Mouse (Mus musculus) intestine, embryonic 16.5 days (tissue): ENCODE measurements around the gene Serpinb1c. TPM values are rescaled to one million over a fixed set of nuclear protein-coding genes. Genes with fewer than 3 reads are reported as not detected.
"Not testable (repeated sequence)": the region's sequence is repeated elsewhere in the genome, so short reads cannot be mapped to it uniquely, and the experiment has no call there.

Source experiments
- ATAC-seq: fragments of 200-750 bp; cut with Nextera tagmentation; 2 replicates; pipeline ENCODE4 v1.8.0; 2017; ENCODE audit warnings: moderate TSS enrichment, moderate library complexity
- H3K27ac ChIP-seq: fragments of 300-500 bp; sonication (generic); 2 replicates; pipeline ENCODE4 v1.5.1; 2014; ENCODE audit warnings: mild to moderate bottlenecking, low read length
- H3K27me3 ChIP-seq: fragments of 300-500 bp; sonication (generic); replicated peaks from 2 replicates; pipeline ENCODE4 v1.6.1; 2014; ENCODE audit warnings: low read length, control low read depth, mixed read lengths; ENCODE audit not compliant: control insufficient read depth, insufficient read depth
- H3K36me3 ChIP-seq: fragments of 300-500 bp; sonication (generic); 2 replicates; pipeline ENCODE4 v1.6.1; 2014; ENCODE audit warnings: low read length, control low read depth; ENCODE audit not compliant: control insufficient read depth, insufficient read depth
- H3K4me1 ChIP-seq: fragments of 300-500 bp; sonication (generic); 2 replicates; pipeline ENCODE4 v1.6.1; 2014; ENCODE audit warnings: low read length, control low read depth, mixed read lengths; ENCODE audit not compliant: control insufficient read depth, insufficient read depth
- H3K4me2 ChIP-seq: fragments of 300-500 bp; sonication (generic); 2 replicates; pipeline ENCODE4 v1.6.1; 2014; ENCODE audit warnings: low read depth, low read length, control low read depth
- H3K4me3 ChIP-seq: fragments of 300-500 bp; sonication (generic); 2 replicates; pipeline ENCODE4 v1.5.1; 2014; ENCODE audit warnings: mild to moderate bottlenecking, low read length
- H3K9ac ChIP-seq: fragments of 300-500 bp; sonication (generic); 2 replicates; pipeline ENCODE4 v1.6.1; 2014; ENCODE audit warnings: low read depth, low read length
- H3K9me3 ChIP-seq: fragments of 300-500 bp; sonication (generic); 2 replicates; pipeline ENCODE4 v1.6.1; 2016; ENCODE audit warnings: low read length, control low read depth; ENCODE audit not compliant: control insufficient read depth
- WGBS: fragments of 180-500 bp; shearing (Covaris S2); extraction: QIAGEN DNeasy Blood & Tissue Kit; methylation state at CpG from one replicate; pipeline ENCODE4 v1.1.7; 2014; 5-methylcytosine and 5-hydroxymethylcytosine counted together
- polyA plus RNA-seq: library from polyadenylated mRNA; unstranded; fragments of >200 nt; fragmentation: Nextera tagmentation; extraction: Ambion mirVana; gene quantifications from 2 replicates; pipeline ENCODE4 v1.2.1, GENCODE M21; 2015

Gene Serpinb1c
- polyA plus RNA-seq, 1 experiment from 2014 or later = not detected

DNA sequence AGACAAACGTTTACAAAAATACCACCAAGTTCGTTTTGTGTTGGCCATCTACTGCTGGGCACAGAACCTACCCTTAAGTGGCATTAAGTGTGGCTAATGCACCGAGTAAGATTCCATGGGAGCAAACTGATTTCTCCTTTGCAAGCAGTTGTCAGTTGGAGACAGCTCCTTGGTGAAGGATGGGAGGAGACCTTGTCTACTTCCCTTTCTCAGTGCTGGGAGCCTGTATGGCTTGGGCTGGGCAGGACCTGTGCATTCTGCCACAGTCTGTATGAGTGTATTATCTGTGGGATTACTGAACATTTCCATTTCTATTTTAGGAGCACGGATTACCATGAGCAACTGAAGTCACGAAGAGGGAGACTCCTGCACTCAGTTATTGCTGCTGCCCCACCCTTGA, 29.2 kb downstream of the Serpinb1c start:
- 64% methylated on average over 5 of the region's 5 CpGs for WGBS
- Histone ChIP-seq H3K9me3 (no peaks in the 10 kb centered on the region), H3K4me1 (no peaks in the 10 kb centered on the region), H3K4me2 (no peak overlapping the region), H3K9ac (no peak overlapping the region), H3K4me3 (no peak overlapping the region), H3K36me3 (no peaks in the 10 kb centered on the region), H3K27ac (no peak overlapping the region), H3K27me3 (no peaks in the 10 kb centered on the region)
- no peak for ATAC-seq

DNA sequence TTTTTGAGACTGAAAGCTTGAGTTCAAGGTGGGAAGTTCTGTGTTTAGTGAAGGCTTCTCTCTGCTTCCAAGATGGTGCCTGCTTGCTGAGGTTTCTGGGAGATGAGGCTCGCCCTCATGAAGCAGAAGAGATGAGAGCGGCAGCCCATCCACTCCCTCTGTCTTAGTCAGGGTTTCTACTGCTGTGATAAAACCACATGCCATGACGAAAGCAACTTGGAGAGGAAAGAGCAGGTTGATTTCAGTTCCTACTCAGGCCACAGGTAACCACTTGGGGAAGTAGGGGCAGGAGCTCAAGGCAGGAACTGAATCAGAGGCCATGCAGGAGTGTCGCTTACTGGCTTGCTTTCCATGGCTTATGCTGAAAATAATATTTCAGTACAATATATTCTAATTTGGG, 29.8 kb downstream of the Serpinb1c start:
- not testable (repeated sequence) for H3K27ac ChIP-seq, H3K36me3 ChIP-seq, H3K4me3 ChIP-seq, H3K27me3 ChIP-seq, H3K4me1 ChIP-seq, ATAC-seq, H3K9ac ChIP-seq, H3K9me3 ChIP-seq, H3K4me2 ChIP-seq
- WGBS = 79% methylated on average over 4 of the region's 4 CpGs

DNA sequence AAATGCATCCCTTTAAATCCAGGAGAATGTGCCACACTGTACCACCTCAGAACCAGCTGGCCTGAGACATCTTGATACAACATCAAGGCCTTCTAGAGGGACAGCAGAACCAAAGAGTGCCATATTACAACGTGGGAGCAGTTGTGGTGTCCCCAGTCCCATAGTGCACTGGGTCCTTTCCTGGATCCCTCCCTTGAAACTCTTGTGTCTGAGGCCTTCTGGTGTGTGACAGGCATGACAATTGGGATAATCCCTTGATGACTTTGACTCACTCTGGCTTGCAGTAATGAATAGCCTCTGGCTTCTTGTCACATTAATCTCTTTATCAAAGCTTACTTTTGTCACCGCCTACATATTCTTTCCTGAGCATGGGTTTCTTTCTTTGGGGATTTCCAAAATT, 31.0 kb downstream of the Serpinb1c start:
- no peak overlapping the region for H3K4me3 ChIP-seq
- no peak overlapping the region for H3K27ac ChIP-seq
- H3K36me3 ChIP-seq = no peaks in the 10 kb centered on the region
- H3K9me3 ChIP-seq = no peaks in the 10 kb centered on the region
- WGBS = 69% methylated on average over 2 of the region's 2 CpGs
- no peaks in the 10 kb centered on the region for H3K27me3 ChIP-seq
- no peak for ATAC-seq
- no peak overlapping the region for H3K4me2 ChIP-seq
- no peak overlapping the region for H3K9ac ChIP-seq
- H3K4me1 ChIP-seq = peaks cover 3% of the 10 kb centered on the region; the same call in 1 of the 2 replicates

DNA sequence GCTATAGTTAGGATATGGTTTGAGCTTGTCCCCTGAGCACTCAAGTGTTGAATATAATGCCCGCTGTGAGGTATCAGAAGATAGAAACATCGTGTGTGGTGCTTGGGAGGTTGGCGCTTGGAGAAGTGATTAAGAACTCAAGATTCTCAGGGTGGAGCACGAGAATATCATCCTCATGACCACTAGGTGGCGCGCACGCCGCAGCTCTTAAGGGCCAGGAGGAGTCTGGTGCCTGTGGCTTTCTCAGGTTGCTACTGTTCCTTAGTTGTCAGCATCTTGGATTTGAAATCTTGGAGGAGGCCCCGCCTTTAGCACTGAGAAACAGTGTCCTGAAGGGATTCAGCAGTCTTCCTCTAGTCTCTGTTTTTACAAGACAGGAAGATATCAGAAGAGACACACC, 31.5 kb downstream of the Serpinb1c start:
- no peaks in the 10 kb centered on the region for H3K36me3 ChIP-seq
- peaks cover 3% of the 10 kb centered on the region; the same call in 1 of the 2 replicates for H3K4me1 ChIP-seq
- no peak overlapping the region for H3K9ac ChIP-seq
- 4% methylated on average over 9 of the region's 9 CpGs for WGBS
- H3K4me3 ChIP-seq = no peak overlapping the region
- H3K27ac ChIP-seq = no peak overlapping the region
- no peak overlapping the region for H3K4me2 ChIP-seq
- H3K9me3 ChIP-seq = no peaks in the 10 kb centered on the region
- H3K27me3 ChIP-seq = no peaks in the 10 kb centered on the region
- ATAC-seq = peak; percentile 56

DNA sequence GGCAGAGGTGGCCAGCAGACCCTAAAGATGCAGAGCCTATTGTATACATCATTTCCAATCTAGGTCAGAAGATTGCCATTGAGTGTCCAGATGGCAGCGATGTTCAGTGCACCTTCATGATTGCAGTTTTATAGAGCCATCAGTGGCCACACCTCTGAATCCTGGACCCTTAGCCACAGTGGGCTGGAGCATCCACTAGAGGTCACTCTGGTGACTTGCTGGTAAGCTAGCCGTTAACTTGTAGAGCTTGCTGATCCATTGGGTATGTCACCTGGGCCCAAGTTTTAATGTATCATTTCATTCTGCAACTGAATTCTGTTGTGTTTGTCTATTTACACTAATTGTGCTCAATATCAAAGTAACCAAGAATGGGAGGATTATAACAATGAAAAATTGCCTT, 32.4 kb downstream of the Serpinb1c start:
- H3K4me2 ChIP-seq = no peak overlapping the region
- H3K36me3 ChIP-seq = no peaks in the 10 kb centered on the region
- H3K9ac ChIP-seq = no peak overlapping the region
- H3K9me3 ChIP-seq = no peaks in the 10 kb centered on the region
- ATAC-seq = no peak
- H3K27me3 ChIP-seq = no peaks in the 10 kb centered on the region
- WGBS = 61% methylated on average over 2 of the region's 2 CpGs
- peaks cover 3% of the 10 kb centered on the region; the same call in 1 of the 2 replicates for H3K4me1 ChIP-seq
- no peak overlapping the region for H3K27ac ChIP-seq
- H3K4me3 ChIP-seq = no peak overlapping the region

DNA sequence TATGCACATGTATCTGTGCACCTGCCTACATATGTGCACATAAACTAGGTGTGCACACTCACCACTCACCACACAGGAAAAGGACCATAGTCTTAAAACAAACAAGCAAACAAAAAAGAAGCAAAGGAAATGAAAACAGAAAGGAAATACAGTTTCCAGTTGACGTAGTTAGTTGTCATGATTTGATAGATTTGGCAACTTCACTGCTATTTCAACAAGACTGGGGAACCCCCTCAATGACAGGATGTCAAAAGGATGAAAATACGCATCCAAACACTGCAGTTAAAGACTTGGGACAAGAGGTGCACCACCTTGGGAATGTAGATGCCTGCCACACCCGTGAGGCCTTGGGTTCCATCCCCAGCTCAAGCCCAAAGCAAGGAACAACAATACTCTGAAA, 33.5 kb downstream of the Serpinb1c start:
- ATAC-seq, H3K27ac ChIP-seq, H3K27me3 ChIP-seq, H3K4me1 ChIP-seq, H3K4me2 ChIP-seq, H3K4me3 ChIP-seq, H3K36me3 ChIP-seq, H3K9me3 ChIP-seq, H3K9ac ChIP-seq: not testable (repeated sequence)
- WGBS = 83% methylated on average over 3 of the region's 3 CpGs

DNA sequence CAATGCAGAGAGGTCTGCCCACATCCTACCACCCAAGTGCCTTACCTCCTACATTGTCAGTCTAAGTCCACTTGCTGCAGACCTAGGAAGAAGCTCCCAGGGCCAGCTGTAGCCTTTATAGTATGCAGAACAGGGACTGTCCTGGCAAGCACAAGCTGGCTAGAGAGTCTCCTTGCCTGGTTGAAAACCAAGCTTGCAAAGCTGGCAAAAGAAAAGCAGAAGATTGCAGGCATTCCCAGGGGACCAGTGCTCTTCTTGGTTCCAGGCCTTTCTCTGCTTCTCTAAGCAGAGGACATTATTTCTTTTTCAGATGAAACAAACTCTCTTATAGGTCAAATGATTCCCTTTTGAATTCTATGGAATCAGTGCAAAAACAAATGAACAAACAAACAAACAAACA, 34.6 kb downstream of the Serpinb1c start:
- Histone ChIP-seq H3K4me1 (peaks cover 3% of the 10 kb centered on the region; the same call in 1 of the 2 replicates), H3K9ac (no peak overlapping the region), H3K36me3 (no peaks in the 10 kb centered on the region), H3K9me3 (no peaks in the 10 kb centered on the region), H3K4me3 (no peak overlapping the region), H3K4me2 (no peak overlapping the region), H3K27ac (no peak overlapping the region), H3K27me3 (no peaks in the 10 kb centered on the region)
- ATAC-seq = no peak

DNA sequence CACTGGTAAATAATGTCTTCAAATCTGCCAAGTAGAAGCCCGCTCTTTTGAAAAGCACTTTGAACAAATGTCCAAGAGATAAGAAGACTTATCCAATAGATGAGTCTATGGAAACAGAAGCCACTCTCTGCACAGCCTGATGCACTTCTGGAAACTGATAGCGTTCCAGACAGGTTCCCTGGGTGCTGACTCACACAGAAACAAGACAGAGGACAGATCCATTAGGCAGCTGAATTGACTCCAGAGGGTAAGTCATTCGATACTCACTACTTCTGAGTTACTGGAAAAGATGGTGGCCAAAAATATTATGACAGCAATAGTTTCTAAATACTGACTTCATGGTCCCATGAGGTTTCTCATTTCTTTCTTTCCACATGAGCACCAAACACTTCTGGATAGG, 37.2 kb downstream of the Serpinb1c start:
- Histone ChIP-seq H3K4me3 (no peak overlapping the region), H3K9me3 (no peaks in the 10 kb centered on the region), H3K9ac (no peak overlapping the region), H3K4me1 (peaks cover 3% of the 10 kb centered on the region; the same call in 1 of the 2 replicates), H3K27me3 (no peaks in the 10 kb centered on the region), H3K27ac (no peak overlapping the region), H3K36me3 (no peaks in the 10 kb centered on the region), H3K4me2 (no peak overlapping the region)
- no peak for ATAC-seq
- WGBS = 75% methylated on average over 3 of the region's 3 CpGs

DNA sequence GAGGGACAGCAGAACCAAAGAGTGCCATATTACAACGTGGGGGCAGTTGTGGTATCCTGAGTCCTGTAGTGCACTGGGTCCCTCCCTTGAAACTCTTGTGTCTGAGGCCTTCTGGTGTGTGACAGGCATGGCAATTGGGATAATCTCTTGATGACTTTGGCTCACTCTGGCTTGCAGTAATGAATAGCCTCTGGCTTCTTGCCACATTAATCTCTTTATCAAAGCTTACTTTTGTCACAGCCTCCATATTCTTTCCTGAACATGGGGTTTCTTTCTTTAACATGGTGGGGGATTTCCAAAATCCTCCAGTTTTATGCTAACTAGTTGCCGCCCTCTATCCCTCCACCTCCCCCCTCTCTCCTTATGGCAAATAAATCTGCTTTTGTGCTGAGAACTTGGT, 44.9 kb downstream of the Serpinb1c start:
- peaks cover 26% of the 10 kb centered on the region for H3K4me1 ChIP-seq
- 75% methylated on average over 2 of the region's 2 CpGs for WGBS

GRCm38 (mm10) chr13:32852539-32852938, 45.5 kb downstream of the Serpinb1c start:
- Histone ChIP-seq H3K9ac (no peak overlapping the region), H3K4me3 (no peak overlapping the region), H3K4me1 (peaks cover 26% of the 10 kb centered on the region), H3K9me3 (no peaks in the 10 kb centered on the region), H3K27me3 (no peaks in the 10 kb centered on the region), H3K27ac (no peak overlapping the region), H3K4me2 (no peak overlapping the region), H3K36me3 (0 out of 2 replicates have a peak, but pooled peaks cover 3% of the 10 kb centered on the region)
- ATAC-seq = no peak; the same call in 1 of the 2 replicates
- WGBS = 84% methylated on average over 4 of the region's 4 CpGs

More for the DNA sequence above, 44.9 kb downstream of the Serpinb1c start:
- Histone ChIP-seq H3K27me3 (no peaks in the 10 kb centered on the region), H3K9me3 (no peaks in the 10 kb centered on the region), H3K27ac (no peak overlapping the region), H3K4me3 (no peak overlapping the region), H3K9ac (no peak overlapping the region), H3K4me2 (no peak overlapping the region), H3K36me3 (0 out of 2 replicates have a peak, but pooled peaks cover 2% of the 10 kb centered on the region)
- ATAC-seq = no peak
